Mouse (Mus musculus): ENCODE measurements around the gene Taar2.

DNA sequence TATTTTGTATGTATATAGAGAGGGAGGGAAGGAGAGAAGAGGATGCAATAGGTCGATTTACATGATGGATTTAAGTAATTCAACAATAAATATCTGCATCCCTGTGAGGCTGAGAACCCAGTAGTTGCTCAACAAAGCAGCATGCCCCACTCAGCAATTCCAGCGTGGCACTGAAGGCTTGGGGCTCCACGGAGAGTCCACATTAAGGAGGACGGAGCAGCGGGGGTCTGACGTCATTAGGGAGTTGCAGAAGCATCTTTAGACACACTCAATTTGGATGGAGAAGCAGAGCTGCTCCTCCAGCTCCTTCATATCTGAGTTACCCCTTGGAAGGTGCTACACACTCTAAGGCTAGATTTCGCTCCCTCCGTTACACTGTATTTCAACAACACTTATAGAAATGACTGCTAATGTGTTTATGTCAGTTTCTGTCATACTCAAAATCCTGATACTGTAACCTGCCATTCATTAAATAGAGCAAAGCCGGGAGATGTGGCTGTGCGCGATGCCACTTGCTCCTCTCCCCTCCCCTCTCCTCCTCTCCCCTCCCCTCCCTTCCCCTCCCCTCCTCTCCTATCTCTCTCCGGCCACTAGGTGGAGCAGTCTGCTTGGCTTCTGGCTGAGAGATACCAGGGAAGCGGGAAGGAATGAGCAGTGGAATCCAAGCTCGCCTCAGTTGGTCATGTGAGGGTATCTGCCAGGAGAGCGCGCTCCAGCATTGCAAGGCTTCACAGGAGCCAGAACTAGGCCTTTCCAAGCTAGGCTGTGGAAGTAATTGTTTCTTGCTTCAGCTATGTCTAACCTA, 40.7 kb downstream of the Taar2 start:
- TF ChIP-seq CTCF (IDR thresholded peaks at IDR 0.05; ENCODE audit: low read depth) (peak; percentile 91), EP300 (optimal IDR thresholded peaks at IDR 0.05) (no peak)

All from stomach, postnatal 0 days (tissue).